Mouse (Mus musculus) left cerebral cortex, postnatal 10 days (tissue): ENCODE measurements around the gene Mcrip2. TPM values are rescaled to one million over a fixed set of nuclear protein-coding genes. Genes with fewer than 3 reads are reported as not detected.
"Not testable (repeated sequence)": the region's sequence is repeated elsewhere in the genome, so short reads cannot be mapped to it uniquely, and the experiment has no call there.

Experiments
- DNase-seq, 2 experiments: peaks; one replicate each; pipeline ENCODE4 v3.0.0; 2021 to 2022; ENCODE audit warnings: low spot score in 2 of 2, mixed read lengths in 1 of 2; ENCODE audit errors: extremely low spot score in 1 of 2
- intact Hi-C: fragments of 180-260 bp; cut with DNase I; formaldehyde crosslinking; loops from one replicate; pipeline ENCODE4 v1.15.1; 2025
- total RNA-seq, 2 experiments: library from RNA; stranded (reverse); gene quantifications; 2 replicates each; pipeline ENCODE4 v1.2.3; 2021

Gene Mcrip2
- total RNA-seq, 2 experiments from 2014 or later: 27.7 to 31.4 TPM

GRCm38 (mm10) chr17:25882306-25882705, 13.7 kb upstream of the Mcrip2 start:
- no peak for DNase-seq
- intact Hi-C loops: no loop called here

GRCm38 (mm10) chr17:25881691-25882090, 13.1 kb upstream of the Mcrip2 start:
- no peak for DNase-seq
- intact Hi-C loops: no loop called here

- peak in 1 of 2 experiments; percentile 76 for DNase-seq
- intact Hi-C loops: no loop called here
Observed at GRCm38 (mm10) chr17:25880913-25881641, 12.5 kb upstream of the Mcrip2 start.

- intact Hi-C loops: no loop called here
- DNase-seq: no peak
Observed at GRCm38 (mm10) chr17:25880196-25880910, 11.8 kb upstream of the Mcrip2 start, which contains the start of gene Wfikkn1. Gene Wfikkn1 (minus strand): TSS chr17:25880858.

GRCm38 (mm10) chr17:25879750-25880149, 11.2 kb upstream of the Mcrip2 start:
- intact Hi-C loops: no loop called here
- peak in 1 of 2 experiments; percentile 50 for DNase-seq

- peak in 1 of 2 experiments; percentile 69 for DNase-seq
- intact Hi-C loops: no loop called here
Observed at GRCm38 (mm10) chr17:25879261-25879660, 10.7 kb upstream of the Mcrip2 start.

- DNase-seq: no peak
- intact Hi-C loops: no loop called here
Observed at GRCm38 (mm10) chr17:25878611-25879180, 10.1 kb upstream of the Mcrip2 start.

- DNase-seq: peak in 1 of 2 experiments; percentile 55
- intact Hi-C loops: no loop called here
Observed at GRCm38 (mm10) chr17:25877741-25878610, 9.4 kb upstream of the Mcrip2 start.

GRCm38 (mm10) chr17:25877025-25877424, 8.5 kb upstream of the Mcrip2 start:
- intact Hi-C loops: no loop called here
- DNase-seq: no peak

GRCm38 (mm10) chr17:25876347-25876915, 7.9 kb upstream of the Mcrip2 start:
- intact Hi-C loops: no loop called here

GRCm38 (mm10) chr17:25875171-25876136, 6.9 kb upstream of the Mcrip2 start:
- intact Hi-C loops: no loop called here
- peak; percentile 89 to 94 for DNase-seq

More at GRCm38 (mm10) chr17:25876347-25876915, 7.9 kb upstream of the Mcrip2 start:
- no peak for DNase-seq

GRCm38 (mm10) chr17:25874721-25875170, 6.2 kb upstream of the Mcrip2 start, which contains the start of gene Mettl26:
Gene Mettl26 (plus strand): TSS chr17:25875074.
- intact Hi-C loops: no loop called here
- DNase-seq: peak; percentile 91 to 96

- DNase-seq: no peak
- intact Hi-C loops: no loop called here
Observed at GRCm38 (mm10) chr17:25874148-25874720, 5.7 kb upstream of the Mcrip2 start.

GRCm38 (mm10) chr17:25873405-25874147, 5.0 kb upstream of the Mcrip2 start:
- intact Hi-C loops: no loop called here
- DNase-seq: no peak

GRCm38 (mm10) chr17:25872676-25873075, 4.1 kb upstream of the Mcrip2 start:
- no peak for DNase-seq
- intact Hi-C loops: no loop called here

GRCm38 (mm10) chr17:25871566-25871965, 3.0 kb upstream of the Mcrip2 start:
- intact Hi-C loops, DNase-seq: not testable (repeated sequence)
